Mouse (Mus musculus): Measurements from ENCODE around the gene Prkca.
"Not testable (repeated sequence)": the region's sequence is repeated elsewhere in the genome, so short reads cannot be mapped to it uniquely, and the experiment has no call there.

Prkca gene

GRCm38 (mm10) chr11:108118814-108119213, 224.9 kb downstream of the Prkca start:
- no peak for DNase-seq (ENCODE audit: low read depth, low spot score)

GRCm38 (mm10) chr11:108118221-108118620, 225.5 kb downstream of the Prkca start:
- no peak for DNase-seq (ENCODE audit: low read depth, low spot score)

DNA sequence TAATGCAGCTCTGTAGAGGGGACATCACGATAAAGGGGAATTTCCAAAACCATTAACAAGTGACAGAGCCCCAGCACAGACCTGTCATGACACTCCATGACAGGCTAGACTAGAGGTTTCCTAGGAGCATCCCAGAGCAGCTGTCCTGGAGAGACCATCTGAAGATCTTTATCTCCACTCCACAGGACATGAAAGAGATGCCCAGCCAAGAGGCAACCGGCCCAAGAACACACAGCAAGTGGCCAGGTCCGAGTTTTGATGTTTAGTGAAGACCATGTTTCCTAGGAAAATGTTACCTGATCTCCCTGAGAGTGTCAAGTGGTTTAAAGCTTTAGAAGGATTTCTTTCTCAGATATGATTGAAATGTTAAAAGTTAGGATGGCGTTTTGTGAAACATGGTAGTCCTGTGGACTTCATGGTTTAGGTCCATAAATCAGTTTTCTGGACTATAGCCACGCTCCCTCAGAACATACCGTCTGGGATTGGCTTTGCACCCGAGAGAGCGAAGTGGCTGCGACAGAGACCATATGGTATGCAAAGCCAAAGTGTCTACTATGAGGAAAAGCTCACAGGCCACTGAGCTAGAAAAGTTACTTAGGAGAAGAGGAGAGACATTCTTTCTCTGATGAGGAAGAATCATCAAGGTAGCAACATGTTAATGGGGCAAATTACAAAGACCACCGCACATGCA, 226.2 kb downstream of the Prkca start:
- no peak for DNase-seq (ENCODE audit: low read depth, low spot score)

- no peak for DNase-seq (ENCODE audit: low read depth, low spot score)
Observed at GRCm38 (mm10) chr11:108114091-108114490, 229.6 kb downstream of the Prkca start.

- no peak for DNase-seq (ENCODE audit: low read depth, low spot score)
Observed at GRCm38 (mm10) chr11:108112437-108112836, 231.3 kb downstream of the Prkca start.

- no peak for DNase-seq (ENCODE audit: low read depth, low spot score)
Observed at GRCm38 (mm10) chr11:108104085-108104484, 239.6 kb downstream of the Prkca start.

DNA sequence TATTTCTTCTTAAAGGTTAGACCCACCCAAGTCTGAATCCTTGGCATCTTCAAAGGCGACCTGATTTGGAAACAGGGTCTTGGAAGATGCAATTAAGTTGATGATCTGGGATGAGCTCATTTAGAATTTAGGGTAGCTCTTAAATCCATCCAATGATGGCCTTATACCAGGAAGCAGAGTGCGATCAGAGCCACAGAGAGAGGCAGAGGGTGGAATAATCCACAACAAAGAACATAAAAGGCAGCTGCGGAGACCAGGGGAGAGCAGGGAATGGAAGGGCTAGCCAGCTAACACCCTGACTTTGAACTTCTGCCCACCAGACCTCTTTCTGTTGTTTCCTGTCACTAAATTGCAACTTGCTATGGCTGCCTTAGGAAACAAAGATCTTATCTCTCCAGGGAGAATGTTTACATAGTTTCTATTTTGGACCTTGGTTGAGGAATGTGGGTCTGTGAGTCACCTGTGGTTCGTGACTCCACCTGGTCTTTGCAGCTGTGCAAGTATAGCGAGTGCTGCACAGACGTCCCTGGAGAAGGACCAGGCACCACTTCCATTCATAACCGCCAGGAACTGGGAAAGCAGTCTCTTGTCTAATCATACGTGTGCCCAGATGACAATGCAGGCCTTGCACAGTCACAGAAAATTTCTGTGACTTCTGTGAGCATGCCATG, 242.3 kb downstream of the Prkca start:
- no peak for DNase-seq (ENCODE audit: low read depth, low spot score)

DNA sequence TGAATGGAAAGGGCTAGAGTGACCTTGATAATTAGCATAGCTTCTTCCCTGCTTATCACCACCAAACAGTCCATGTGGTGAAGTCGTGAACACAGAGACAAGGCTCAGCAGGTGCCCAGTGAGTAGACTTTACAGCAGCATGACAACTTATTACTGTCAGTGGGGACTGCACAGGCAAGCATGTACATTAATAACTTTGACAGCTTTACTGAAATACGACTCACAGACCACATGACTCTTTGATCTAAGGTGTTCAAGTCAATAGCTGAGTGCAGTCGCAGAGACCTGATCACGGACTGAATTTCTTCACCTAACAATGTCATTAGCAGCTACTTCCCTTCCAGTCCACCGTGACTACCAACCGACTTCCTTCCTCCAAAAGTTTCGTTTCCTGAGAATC, 245.4 kb downstream of the Prkca start:
- DNase-seq (ENCODE audit: low read depth, low spot score) = no peak

DNA sequence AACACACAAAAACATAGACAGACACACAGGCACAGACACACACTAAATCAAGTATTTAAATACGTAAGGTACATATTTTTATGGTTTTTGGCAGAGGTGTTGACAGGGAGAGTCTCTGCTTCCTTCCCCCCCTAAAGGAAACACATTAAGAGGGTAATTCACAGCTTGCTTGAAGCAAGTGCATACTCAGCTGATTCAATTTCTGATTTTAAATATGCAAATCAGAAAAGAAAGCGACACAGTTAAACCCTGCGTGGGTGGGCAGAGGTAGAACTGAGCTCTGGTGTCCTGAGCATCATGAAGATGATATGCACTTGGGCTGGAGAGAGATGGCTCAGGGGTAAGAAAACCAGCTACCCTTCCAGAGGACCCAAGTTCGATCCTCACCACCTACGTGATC, 248.9 kb downstream of the Prkca start:
- no peak for DNase-seq (ENCODE audit: low read depth, low spot score)

- DNase-seq (ENCODE audit: low read depth, low spot score) = no peak
Observed at GRCm38 (mm10) chr11:108093248-108093647, 250.5 kb downstream of the Prkca start.

DNA sequence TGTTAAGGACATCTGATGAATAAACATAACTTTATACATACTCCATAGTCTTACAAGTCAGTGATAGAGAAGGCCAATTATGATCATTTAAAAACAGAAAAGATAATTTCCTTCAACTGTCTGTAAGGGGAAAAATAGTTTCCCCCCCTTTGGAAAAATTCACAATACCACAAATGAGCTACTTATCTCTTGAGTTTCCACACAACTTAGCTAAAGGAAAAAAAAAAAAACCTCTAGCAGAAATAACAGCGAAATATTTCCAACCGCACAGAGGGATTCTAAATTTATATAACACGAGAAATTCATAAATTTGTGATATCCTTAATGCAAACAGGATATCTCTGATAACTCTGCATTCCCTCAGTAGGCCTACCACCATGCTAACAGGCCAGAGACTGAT, 252.5 kb downstream of the Prkca start:
- DNase-seq (ENCODE audit: low read depth, low spot score) = no peak

- DNase-seq (ENCODE audit: low read depth, low spot score) = no peak
Observed at GRCm38 (mm10) chr11:108090706-108091105, 253.0 kb downstream of the Prkca start.

GRCm38 (mm10) chr11:108088063-108088462, 255.7 kb downstream of the Prkca start:
- DNase-seq (ENCODE audit: low read depth, low spot score) = no peak

DNA sequence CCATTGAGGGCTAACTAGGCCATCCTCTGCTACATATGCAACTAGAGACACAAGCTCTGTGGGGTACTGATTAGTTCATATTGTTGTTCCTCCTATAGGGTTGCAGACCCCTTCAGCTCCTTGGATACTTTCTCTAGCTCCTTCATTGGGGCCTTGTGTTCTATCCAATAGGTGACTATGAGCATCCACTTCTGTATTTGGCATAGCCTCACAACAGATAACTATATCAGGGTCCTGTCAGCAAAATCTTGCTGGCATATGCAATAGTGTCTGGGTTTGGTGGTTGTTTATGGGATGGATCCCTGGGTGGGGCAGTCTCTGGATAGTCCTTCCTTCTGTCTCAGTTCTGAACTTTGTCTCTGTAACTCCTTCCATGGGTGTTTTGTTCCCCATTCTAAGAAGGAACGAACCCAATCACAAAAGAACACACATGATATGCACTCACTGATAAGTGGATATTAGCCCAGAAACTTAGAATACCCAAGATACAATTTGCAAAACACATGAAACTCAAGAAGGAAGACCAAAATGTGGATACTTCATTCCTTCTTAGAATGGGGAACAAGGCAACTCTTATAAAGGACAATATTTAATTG, 256.5 kb downstream of the Prkca start:
- not testable (repeated sequence) for DNase-seq (ENCODE audit: low read depth, low spot score)

DNA sequence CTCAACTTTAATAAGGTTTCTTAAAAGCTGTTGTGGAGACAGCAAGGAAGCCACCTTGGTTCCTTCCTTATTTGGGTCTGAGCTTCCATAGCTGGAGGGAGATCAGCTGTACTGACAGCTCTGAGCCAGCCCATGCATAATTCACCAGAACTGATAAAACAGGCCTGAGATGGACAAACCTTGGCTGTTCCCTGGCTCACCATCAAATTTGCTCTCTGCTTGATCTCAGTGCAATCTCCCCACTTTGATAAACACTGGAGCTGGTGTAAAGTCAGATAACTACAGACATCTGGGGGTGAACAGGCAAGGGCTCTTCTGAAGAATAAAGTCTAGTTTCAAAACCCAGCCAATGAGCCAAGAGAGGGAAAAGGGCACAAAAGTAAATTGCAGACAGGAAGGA, 261.1 kb downstream of the Prkca start:
- no peak for DNase-seq (ENCODE audit: low read depth, low spot score)

DNA sequence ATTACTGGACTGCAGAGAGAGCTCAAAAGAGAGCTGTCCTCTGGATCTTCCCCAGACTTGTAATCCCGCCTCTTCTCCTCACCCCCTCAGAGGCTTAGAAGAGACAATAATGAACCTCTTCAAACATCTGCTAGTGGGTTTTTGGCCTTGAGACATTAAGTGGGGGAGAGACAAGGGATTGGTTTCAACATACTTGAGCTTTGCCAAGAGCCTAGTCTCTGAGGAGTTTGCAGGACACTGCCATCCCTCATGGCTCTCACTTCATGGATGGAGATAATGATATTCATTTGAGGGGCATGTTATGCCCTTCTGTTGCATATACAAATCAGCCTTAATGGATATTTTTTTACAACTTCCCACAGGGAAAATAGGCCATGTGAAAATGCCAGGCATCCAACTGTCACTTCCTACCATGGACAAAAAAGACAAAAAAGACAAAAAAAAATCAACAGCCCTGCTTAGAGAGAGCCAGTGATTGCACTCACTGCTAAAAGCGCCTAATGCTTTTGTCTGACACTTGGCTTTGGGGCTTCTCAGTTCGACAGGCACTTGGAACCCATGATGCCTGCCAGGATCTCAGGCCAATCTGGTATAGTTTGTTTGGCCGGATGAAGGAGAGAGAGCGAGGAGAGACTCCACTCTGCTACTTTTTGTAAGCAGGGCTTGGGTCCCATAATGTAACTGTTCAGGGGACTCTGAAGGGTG, 263.6 kb downstream of the Prkca start:
- no peak for DNase-seq (ENCODE audit: low read depth, low spot score)

- DNase-seq (ENCODE audit: low read depth, low spot score) = no peak
Observed at GRCm38 (mm10) chr11:108079454-108079853, 264.3 kb downstream of the Prkca start.

GRCm38 (mm10) chr11:108077514-108077913, 266.2 kb downstream of the Prkca start:
- DNase-seq (ENCODE audit: low read depth, low spot score) = no peak

DNA sequence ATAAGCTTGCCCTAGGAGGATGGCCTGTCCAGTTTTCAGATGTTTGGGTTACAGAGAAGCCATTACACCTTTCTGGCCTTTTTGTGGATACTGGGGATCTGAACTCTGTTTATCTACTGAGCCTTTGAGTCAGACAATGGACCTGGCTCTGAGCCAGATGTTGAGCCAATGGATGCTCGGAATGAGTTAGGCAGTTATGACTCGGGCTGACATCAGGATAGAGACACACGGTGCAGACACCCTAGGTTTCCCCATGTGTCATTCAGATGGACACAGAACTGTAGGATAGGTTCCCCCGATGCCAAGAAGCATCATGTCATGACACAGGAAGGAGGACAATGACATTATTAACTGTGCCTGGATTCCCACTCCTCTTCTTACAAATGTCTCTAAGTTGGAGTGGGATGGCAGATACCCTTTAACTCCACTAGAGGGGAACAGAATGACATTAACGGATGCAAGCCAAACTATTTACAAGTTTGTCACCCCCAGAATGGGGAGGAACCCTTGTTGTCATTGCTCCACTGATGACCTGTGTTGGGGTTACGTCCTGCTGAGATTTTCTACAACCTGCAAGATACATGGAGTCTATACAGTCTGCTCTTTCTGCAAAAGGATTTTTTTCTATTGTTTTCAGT, 271.0 kb downstream of the Prkca start:
- no peak for DNase-seq (ENCODE audit: low read depth, low spot score)

- DNase-seq (ENCODE audit: low read depth, low spot score) = no peak
Observed at GRCm38 (mm10) chr11:108071230-108071629, 272.5 kb downstream of the Prkca start.

- DNase-seq (ENCODE audit: low read depth, low spot score) = no peak
Observed at GRCm38 (mm10) chr11:108070038-108070437, 273.7 kb downstream of the Prkca start.

GRCm38 (mm10) chr11:108068430-108068829, 275.3 kb downstream of the Prkca start:
- no peak for DNase-seq (ENCODE audit: low read depth, low spot score)
